Mouse (Mus musculus) fibroblast of lung, adult 2 months (primary cell): ENCODE data around the gene Tenm3.
"Not testable (repeated sequence)": the region's sequence is repeated elsewhere in the genome, so short reads cannot be mapped to it uniquely, and the experiment has no call there.

Experiments
- DNase-seq: peaks from one replicate; pipeline ENCODE4 v3.0.0-alpha.2; 2011; ENCODE audit warnings: low read depth

The Tenm3 gene

DNA sequence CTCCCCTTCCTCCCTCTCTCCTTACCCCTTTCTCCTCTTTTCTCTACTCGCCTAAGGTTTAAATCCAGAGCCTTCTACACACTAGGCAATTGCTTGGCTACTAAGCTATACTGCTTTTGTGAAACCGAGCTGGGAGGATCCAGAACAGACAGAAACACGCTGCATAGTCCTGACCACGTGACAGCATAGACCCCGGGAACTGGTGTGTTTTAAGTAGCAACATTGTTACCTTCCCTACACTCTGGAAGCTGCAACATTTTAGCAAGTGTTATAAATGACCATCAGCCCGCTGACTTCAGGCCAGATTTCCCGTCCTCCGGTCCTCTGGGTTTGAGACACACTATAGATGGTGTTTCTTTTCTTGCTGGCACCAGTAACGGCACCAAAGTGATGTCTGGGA is 640.1 kb downstream of the Tenm3 start:
- no peak for DNase-seq

DNA sequence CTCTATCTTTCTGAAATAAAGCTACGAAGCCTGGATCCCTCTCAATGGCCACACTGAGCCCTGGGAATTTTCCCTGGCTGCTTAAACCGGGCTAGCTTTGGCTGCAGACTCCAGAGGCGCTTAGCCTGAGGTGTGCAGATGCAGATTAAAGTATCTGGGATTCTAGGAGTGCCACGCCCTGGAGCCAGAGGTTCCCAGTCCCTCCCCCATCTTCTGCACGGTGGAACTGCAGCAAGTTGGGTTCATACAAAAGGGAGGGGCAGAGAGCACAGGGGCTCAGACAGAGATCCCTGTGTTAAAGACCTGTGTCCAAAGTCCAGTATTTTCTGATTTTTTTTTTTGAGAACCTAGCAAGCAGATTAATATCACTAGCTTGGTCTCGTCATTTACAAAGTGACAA is 640.6 kb downstream of the Tenm3 start:
- no peak for DNase-seq

DNA sequence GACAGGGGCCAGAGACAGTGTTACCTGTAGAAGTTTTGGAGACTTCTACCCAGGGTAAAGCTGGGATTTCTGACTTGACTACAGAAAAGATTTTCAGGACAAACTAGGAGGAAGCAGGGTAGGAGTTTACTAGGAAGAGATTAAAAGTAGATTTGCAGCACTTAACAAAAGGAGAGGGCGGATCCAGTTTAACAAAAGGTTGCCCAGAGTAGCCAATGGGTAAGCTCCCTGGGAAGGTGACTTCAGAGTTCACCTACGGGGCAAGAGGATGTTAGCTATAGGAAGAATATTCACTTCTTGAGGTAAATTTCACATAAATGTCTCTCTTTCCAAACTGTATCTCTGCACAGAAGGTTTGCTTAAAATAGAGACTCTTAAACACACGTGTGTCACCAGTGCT is 641.1 kb downstream of the Tenm3 start:
- no peak for DNase-seq

DNA sequence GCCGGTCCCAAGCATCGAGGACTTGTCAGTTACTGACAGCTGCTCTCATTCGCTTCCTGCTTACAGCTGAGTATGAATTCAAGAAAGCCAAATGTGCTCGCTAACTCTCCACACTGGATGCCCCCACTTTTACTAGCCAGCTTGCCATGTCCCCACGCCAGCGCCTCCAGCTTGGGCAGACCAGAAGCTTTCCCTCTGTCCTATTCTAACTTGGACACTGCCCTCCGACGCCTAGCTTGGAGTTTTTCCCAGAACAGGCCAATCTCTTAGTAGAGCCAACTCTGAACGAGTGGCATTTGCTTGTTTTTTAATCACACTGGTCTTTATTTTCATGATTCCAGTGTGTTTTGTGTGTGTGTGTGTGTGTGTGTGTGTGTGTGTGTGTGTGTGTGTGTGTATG is 644.6 kb downstream of the Tenm3 start:
- DNase-seq = no peak

DNA sequence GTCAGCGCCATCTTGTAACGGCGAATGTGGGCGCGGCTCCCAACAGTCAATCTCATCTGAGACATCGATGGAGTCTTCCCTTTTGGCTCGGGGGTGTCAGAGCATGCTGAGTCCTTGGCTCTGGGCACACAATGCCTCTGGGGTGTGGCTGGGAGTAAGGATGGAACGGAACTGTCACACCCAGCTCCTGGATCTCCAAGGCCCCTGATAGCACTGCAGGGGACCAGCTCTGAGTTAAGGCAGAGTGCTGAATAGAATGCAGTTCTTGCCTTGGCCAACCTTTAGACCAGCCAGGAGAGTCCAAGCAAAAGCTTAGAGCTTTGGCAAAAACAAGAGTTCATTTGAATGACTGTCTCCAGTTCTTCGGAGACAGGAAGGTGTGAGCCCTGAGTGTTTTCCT is 647.8 kb downstream of the Tenm3 start:
- DNase-seq = no peak

DNA sequence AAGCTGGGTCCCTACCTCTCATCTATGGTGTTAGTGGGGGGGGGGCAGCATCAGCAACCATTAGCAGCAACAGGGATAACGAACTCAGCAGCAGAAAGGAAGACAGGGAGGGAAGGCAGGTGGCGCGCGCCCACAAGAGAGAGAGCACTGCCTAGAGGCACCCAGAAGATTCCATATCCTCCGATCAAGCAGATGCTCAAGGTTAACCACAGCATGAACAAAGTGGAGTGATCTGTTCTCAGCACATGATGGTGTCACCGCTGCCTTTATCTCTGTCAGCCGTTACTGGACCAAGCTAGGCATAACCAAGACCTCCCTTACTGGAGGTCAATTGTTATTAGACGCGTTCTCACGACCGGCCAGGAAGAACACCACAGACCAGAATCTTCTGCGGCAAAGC is 655.2 kb downstream of the Tenm3 start:
- no peak for DNase-seq

DNA sequence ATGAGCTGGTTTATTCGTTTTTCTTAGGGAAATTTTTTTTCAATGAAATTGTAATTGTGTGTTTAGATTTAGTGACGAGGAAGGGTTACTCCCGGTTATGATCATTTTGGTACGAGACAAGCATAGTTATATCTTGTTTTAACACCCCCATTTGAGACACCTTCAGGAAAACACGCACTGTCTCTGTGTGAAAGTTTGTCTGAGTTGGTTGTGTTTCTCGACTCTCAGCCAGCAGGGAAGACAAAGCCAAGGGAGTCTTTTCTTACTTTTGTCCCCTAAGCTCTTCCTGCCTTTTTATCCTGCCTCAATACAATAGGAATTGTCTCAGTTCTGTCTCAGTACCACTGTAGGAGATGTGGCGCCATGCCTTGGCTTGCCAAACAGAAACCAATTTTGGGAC is 660.0 kb downstream of the Tenm3 start:
- DNase-seq = no peak

DNA sequence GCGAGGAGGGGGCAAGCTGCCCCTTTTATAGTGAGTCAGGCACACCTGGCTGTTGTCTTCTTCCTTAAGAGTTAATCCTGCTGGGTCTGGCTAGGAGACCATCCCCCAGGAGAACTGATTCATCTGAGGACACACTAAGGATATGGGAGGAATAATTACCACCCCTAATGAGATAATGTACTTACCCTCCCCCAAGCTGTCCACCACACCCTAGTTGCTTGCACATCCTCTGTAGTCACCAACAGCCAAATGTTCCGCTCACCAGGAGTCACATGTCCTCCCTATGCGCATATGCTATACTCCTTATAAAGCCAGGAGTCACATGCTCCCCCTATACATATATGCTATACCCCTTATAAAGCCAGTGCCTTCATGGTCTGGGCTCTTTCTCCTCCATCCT is 662.8 kb downstream of the Tenm3 start:
- DNase-seq = no peak

DNA sequence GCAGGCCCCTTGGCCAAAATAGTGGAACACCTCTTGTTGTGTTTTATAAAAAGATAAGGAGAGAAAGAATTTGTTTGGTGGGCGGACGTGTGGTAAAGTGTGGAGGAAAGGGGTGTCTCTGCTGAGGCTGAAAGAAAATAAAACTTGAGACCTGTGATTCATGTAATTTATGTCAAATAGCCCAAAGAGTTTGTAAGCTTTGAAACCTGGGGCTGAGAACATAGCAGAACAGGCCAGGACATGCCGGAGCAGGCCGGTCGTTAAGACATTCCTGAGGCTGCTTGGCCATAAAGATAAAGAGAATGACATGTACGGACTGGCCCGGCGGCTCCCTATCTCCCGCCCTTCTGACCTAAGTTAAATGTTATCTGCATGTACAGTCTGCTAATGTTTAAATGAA is 663.6 kb downstream of the Tenm3 start:
- not testable (repeated sequence) for DNase-seq

DNA sequence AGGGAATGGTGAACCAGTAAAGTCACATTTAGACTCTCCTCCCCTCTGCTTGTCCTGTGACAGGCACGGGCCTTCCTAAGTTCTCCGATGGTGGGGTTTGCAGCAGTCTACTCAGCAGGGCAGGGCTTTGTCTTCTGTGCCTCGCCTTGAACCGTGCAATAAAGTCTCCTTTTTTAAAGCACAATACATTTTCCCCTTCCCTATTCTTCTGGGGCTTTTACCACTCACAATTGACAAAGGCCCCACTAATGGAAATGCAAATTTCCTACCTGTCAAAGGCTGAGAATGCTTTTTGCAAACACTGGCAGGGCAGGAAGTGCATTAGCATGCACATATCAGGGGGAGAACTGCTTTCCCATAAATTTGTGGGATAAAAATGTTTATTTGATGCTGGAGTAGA is 664.8 kb downstream of the Tenm3 start:
- no peak for DNase-seq

DNA sequence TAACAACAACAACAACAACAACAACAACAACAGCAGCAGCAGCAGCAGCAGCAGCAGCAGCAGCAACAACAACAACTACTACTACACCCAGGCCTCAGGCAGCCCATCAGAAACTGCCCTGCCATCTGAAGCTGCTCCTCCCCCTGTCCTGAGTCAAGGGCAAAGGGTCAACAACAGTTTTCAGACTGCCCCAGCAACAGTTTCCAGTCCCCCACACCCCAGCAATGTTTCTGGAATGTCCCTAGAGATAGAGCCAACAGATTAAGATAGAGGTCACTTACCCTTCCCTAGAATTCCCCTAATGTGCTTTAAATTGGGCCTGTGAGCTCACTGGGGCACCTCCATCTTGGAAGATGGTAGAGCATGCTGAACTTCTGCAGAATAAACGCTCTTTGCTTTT is 665.9 kb downstream of the Tenm3 start:
- DNase-seq = no peak
